Mouse (Mus musculus) gastrocnemius, adult 8-10 months (tissue): ENCODE measurements at regions not wholly inside any gene's neighbourhood (a gene's known extent, or its start where the extent isn't known, plus 50 kb on each side); places are given as distances from the start of the nearest gene placed in this dataset.

Experiments used
- DNase-seq, 2 experiments: peaks; one replicate each; pipeline ENCODE4 v3.0.0; 2022; ENCODE audit warnings: low spot score in 2 of 2

- no peak for DNase-seq
Observed at GRCm38 (mm10) chr11:90132579-90132978, 54.9 kb upstream of the Gm45716 start.

- no peak for DNase-seq
Observed at GRCm38 (mm10) chr11:90136307-90136706, 51.2 kb upstream of the Gm45716 start.
